Mouse (Mus musculus): ENCODE data around the gene Tspan2.

The Tspan2 gene

GRCm38 (mm10) chr3:102782618-102783017, 48.3 kb downstream of the Tspan2 start, which contains the start of gene Tshb:
TSS of gene Tshb (minus strand) at chr3:102782718.
- DNase-seq: no peak

GRCm38 (mm10) chr3:102787369-102787768, 53.0 kb downstream of the Tspan2 start:
- DNase-seq: no peak

- peak; percentile 77 for DNase-seq
Measured at GRCm38 (mm10) chr3:102803937-102804336, 69.6 kb downstream of the Tspan2 start.

GRCm38 (mm10) chr3:102842386-102842785, 108.1 kb downstream of the Tspan2 start:
- DNase-seq: no peak

- DNase-seq: no peak
Measured at GRCm38 (mm10) chr3:102848661-102849060, 114.3 kb downstream of the Tspan2 start.

All from cerebellum, adult 9-10 months (tissue).